38 mouse cellular contexts compared by ENCODE assay signal in the genomic region with DNA sequence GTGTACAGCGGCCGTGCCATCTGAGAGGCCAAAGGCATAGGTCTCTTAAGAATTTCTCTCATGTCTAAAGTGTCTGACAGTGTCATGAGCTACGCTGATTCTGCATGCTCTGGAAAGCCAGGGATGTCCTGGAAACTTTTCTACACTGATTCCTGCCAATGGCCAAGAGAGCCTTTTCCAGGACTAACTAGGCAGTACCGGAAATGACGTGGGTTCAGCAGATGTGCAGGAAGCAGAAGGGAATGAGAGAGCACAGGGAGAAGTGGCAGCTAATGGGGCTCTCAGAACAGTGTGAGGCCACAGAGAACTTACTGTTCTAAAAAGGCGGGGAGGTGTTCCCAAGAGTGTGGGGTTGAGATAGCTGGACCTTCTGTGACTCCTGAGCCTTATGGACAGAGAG. TPM values are rescaled to one million over a fixed set of nuclear protein-coding genes. Genes with fewer than 3 reads are reported as not detected.
A peak's percentile ranks its signal among the peaks of the same experiment; 100 is the strongest.
DNase-seq lines count a peak whose midpoint lies in the region; ATAC-seq lines count a peak whose summit lies in the region.
"Had no signal": no experiment of that assay in that cellular context is flagged by ENCODE, and none has a peak within 500 bp of the region (broad histone marks: within the 10 kb centered on the region; RNA-seq: fewer than 3 reads in every experiment).

No protein-coding gene starts in this region.

- H3K9ac ChIP-seq in kidney, embryonic 14.5 days (ENCODE audit: low read depth, low read length), result no peak overlapping the region
- H3K9ac ChIP-seq: forebrain, embryonic 13.5 days; hindbrain, embryonic 14.5 days; limb, embryonic 12.5 days; liver, embryonic 15.5 days; lung, embryonic 15.5 days had no signal

- H3K4me2 ChIP-seq in kidney, embryonic 14.5 days (replicated peaks; ENCODE audit: low read depth, low read length), result no peak overlapping the region
- H3K4me2 ChIP-seq: forebrain, embryonic 13.5 days; hindbrain, embryonic 14.5 days; limb, embryonic 12.5 days; liver, embryonic 15.5 days; lung, embryonic 15.5 days; midbrain, embryonic 11.5 days had no signal

- H3K27ac ChIP-seq in heart, embryonic 10.5 days, result no peak overlapping the region
- no peak overlapping the region for H3K27ac ChIP-seq in kidney, embryonic 14.5 days (ENCODE audit: low read depth, low read length)
- H3K27ac ChIP-seq: forebrain, embryonic 13.5 days; hindbrain, embryonic 14.5 days; limb, embryonic 12.5 days; liver, embryonic 15.5 days; lung, embryonic 15.5 days; stomach, postnatal 0 days had no signal

- H3K9me3 ChIP-seq in heart, embryonic 10.5 days, result no peaks in the 10 kb centered on the region
- H3K9me3 ChIP-seq in kidney, embryonic 14.5 days (ENCODE audit: control insufficient read depth, low read length), result no peaks in the 10 kb centered on the region
- H3K9me3 ChIP-seq: forebrain, embryonic 13.5 days; limb, embryonic 12.5 days; liver, embryonic 15.5 days; lung, embryonic 15.5 days had no signal

- no peak overlapping the region for H3K4me3 ChIP-seq in heart, embryonic 10.5 days
- H3K4me3 ChIP-seq in kidney, embryonic 14.5 days (ENCODE audit: low read length), result no peak overlapping the region
- H3K4me3 ChIP-seq: forebrain, embryonic 13.5 days; limb, embryonic 12.5 days; liver, embryonic 15.5 days; lung, embryonic 15.5 days had no signal

- peaks cover 8% of the 10 kb centered on the region; the same call in 1 of the 2 replicates for H3K36me3 ChIP-seq in heart, embryonic 10.5 days
- H3K36me3 ChIP-seq in kidney, embryonic 14.5 days (ENCODE audit: control insufficient read depth, insufficient read depth, low read length), result no peaks in the 10 kb centered on the region
- H3K36me3 ChIP-seq: limb, embryonic 12.5 days; liver, embryonic 15.5 days; lung, embryonic 15.5 days had no signal

- H3K4me1 ChIP-seq in heart, embryonic 10.5 days, result peaks cover 11% of the 10 kb centered on the region
- no peaks in the 10 kb centered on the region for H3K4me1 ChIP-seq in kidney, embryonic 14.5 days (ENCODE audit: control insufficient read depth, insufficient read depth, low read length)
- H3K4me1 ChIP-seq: limb, embryonic 12.5 days; liver, embryonic 15.5 days; lung, embryonic 15.5 days had no signal

- no peak for ATAC-seq in kidney, embryonic 14.5 days (ENCODE audit: low FRiP score, low TSS enrichment)
- ATAC-seq: activated CD4-positive, CD25-positive, alpha-beta regulatory T cell, adult 4 months; forebrain, embryonic 13.5 days; intestine, postnatal 0 days; midbrain, embryonic 16.5 days had no signal

- 81% methylated on average over 6 of the region's 6 CpGs for WGBS in heart, embryonic 10.5 days
- 91% methylated on average over 6 of the region's 6 CpGs for WGBS in kidney, embryonic 14.5 days

- peak; percentile 2 for DNase-seq in adrenal gland, postnatal 10 days
- no peak for DNase-seq in adrenal gland, adult 8-10 months
- DNase-seq in heart, adult 18-20 months, result peak; percentile 65 to 75
- no peak for DNase-seq in heart, embryonic 10.5 days (ENCODE audit: low spot score)
- DNase-seq in lung, postnatal 25 days (ENCODE audit: low spot score), result peak; percentile 12
- DNase-seq in lung, postnatal 4 days, result no peak
- DNase-seq in kidney, postnatal 25 days, result no peak
- DNase-seq: adrenal gland, adult 2 months; cerebellum, adult 11 months; cerebellum, adult 9-10 months; cerebellum, postnatal 36 days; kidney, postnatal 14 days; thymus, adult 18-20 months; thymus, postnatal 36 days had no signal

- no peaks in the 10 kb centered on the region for H3K27me3 ChIP-seq in heart, embryonic 10.5 days (ENCODE audit: insufficient read depth, poor library complexity, severe bottlenecking)
- H3K27me3 ChIP-seq in kidney, embryonic 14.5 days (ENCODE audit: control insufficient read depth, insufficient read depth, low read length), result no peaks in the 10 kb centered on the region
- H3K27me3 ChIP-seq: CH12.LX; forebrain, embryonic 13.5 days; limb, embryonic 12.5 days; liver, embryonic 15.5 days; lung, embryonic 15.5 days had no signal

RNA-seq across cellular contexts. Expression of a gene that starts 11.9 kb away (rescaled TPM):
- 10 to 100 TPM; 26.5 to 32.3 TPM for total RNA-seq in adrenal gland, postnatal 10 days (2021)
- 10 to 100 TPM; 32.7 to 37.0 (median 35.8) TPM for total RNA-seq in adrenal gland, adult 8-10 months (2022)
- 10 to 100 TPM in 1 of 2 experiments, 1 to 10 TPM in 1; 9.8 to 10.1 TPM for total RNA-seq in heart, adult 18-20 months (2021)
- polyA plus RNA-seq in heart, embryonic 10.5 days (2016; fragmentation: Nextera tagmentation; extraction: Ambion mirVana), result 30.1 and 33.2 TPM in 2 replicates
- 39.5 and 53.1 TPM in 2 replicates for polyA plus RNA-seq in kidney, embryonic 14.5 days (2014; fragmentation: Nextera tagmentation; extraction: Ambion mirVana)

RNA-seq across cellular contexts. Expression of a gene that starts 15.2 kb away (rescaled TPM):
- total RNA-seq in adrenal gland, postnatal 10 days (2021), result under 1 TPM; 0.24 to 0.30 TPM
- total RNA-seq in adrenal gland, adult 8-10 months (2022), result 1 to 10 TPM in 2 of 4 experiments, under 1 TPM in 2; 0.12 to 1.1 (median 0.76) TPM
- total RNA-seq in heart, adult 18-20 months (2021), result not detected
- polyA plus RNA-seq in heart, embryonic 10.5 days (2016; fragmentation: Nextera tagmentation; extraction: Ambion mirVana), result 0.09 and 0.12 TPM in 2 replicates
- polyA plus RNA-seq in kidney, embryonic 14.5 days (2014; fragmentation: Nextera tagmentation; extraction: Ambion mirVana), result not detected in 2 replicates
- total RNA-seq: CH12.LX; granulocyte monocyte progenitor cell, adult 5-6 weeks; hematopoietic stem cell, adult 5-6 weeks; layer of hippocampus, adult 18-20 months; layer of hippocampus, postnatal 10 days; left cerebral cortex, adult 18-20 months; left cerebral cortex, postnatal 14 days; megakaryocyte progenitor cell, adult 5-6 weeks; neutrophil, adult 5-6 weeks had no signal
- polyA plus RNA-seq: activated CD4-positive, CD25-positive, alpha-beta regulatory T cell, adult 4 months; C2C12; embryonic facial prominence, embryonic 11.5 days; intestine, postnatal 0 days; limb, embryonic 12.5 days; lung, embryonic 15.5 days; midbrain, embryonic 11.5 days; midbrain, embryonic 16.5 days; neural tube, embryonic 11.5 days; spleen, adult 2 months; stomach, postnatal 0 days had no signal

RNA-seq across cellular contexts. Expression of a gene that starts 24.5 kb away (rescaled TPM):
- 100 to 1,000 TPM; 303 to 400 TPM for total RNA-seq in adrenal gland, postnatal 10 days (2021)
- 100 to 1,000 TPM in 1 of 4 experiments, 10 to 100 TPM in 3; 34.9 to 107 (median 92.5) TPM for total RNA-seq in adrenal gland, adult 8-10 months (2022)
- 100 to 1,000 TPM; 496 to 511 TPM for total RNA-seq in heart, adult 18-20 months (2021)
- polyA plus RNA-seq in heart, embryonic 10.5 days (2016; fragmentation: Nextera tagmentation; extraction: Ambion mirVana), result 8.7 and 22.5 TPM in 2 replicates
- polyA plus RNA-seq in kidney, embryonic 14.5 days (2014; fragmentation: Nextera tagmentation; extraction: Ambion mirVana), result 0.66 and 0.96 TPM in 2 replicates
- total RNA-seq: granulocyte monocyte progenitor cell, adult 5-6 weeks; hematopoietic stem cell, adult 5-6 weeks; megakaryocyte progenitor cell, adult 5-6 weeks; neutrophil, adult 5-6 weeks had no signal

RNA-seq across cellular contexts. Expression of a gene that starts 53.7 kb away (rescaled TPM):
- total RNA-seq in adrenal gland, postnatal 10 days (2021), result 100 to 1,000 TPM in 1 of 2 experiments, 10 to 100 TPM in 1; 63.5 to 189 TPM
- total RNA-seq in adrenal gland, adult 8-10 months (2022), result under 1 TPM in 3 of 4 experiments, not detected in 1; 0.21 to 0.30 (median 0.29) TPM
- total RNA-seq in heart, adult 18-20 months (2021), result 1 to 10 TPM; 2.2 to 2.7 TPM
- 225 and 307 TPM in 2 replicates for polyA plus RNA-seq in heart, embryonic 10.5 days (2016; fragmentation: Nextera tagmentation; extraction: Ambion mirVana)
- 2.8 and 3.5 TPM in 2 replicates for polyA plus RNA-seq in kidney, embryonic 14.5 days (2014; fragmentation: Nextera tagmentation; extraction: Ambion mirVana)
- total RNA-seq: granulocyte monocyte progenitor cell, adult 5-6 weeks; hematopoietic stem cell, adult 5-6 weeks; megakaryocyte progenitor cell, adult 5-6 weeks; neutrophil, adult 5-6 weeks had no signal
- polyA plus RNA-seq: activated CD4-positive, CD25-positive, alpha-beta regulatory T cell, adult 4 months had no signal

RNA-seq across cellular contexts. Expression of a gene that starts 55.7 kb away (rescaled TPM):
- total RNA-seq in adrenal gland, postnatal 10 days (2021), result under 1 TPM in 1 of 2 experiments, not detected in 1; 0.12 TPM
- under 1 TPM; 0.10 to 0.95 (median 0.48) TPM for total RNA-seq in adrenal gland, adult 8-10 months (2022)
- total RNA-seq in heart, adult 18-20 months (2021), result not detected
- polyA plus RNA-seq in heart, embryonic 10.5 days (2016; fragmentation: Nextera tagmentation; extraction: Ambion mirVana), result not detected in 2 replicates
- polyA plus RNA-seq in kidney, embryonic 14.5 days (2014; fragmentation: Nextera tagmentation; extraction: Ambion mirVana), result 0.20 TPM in 1 of 2 replicates, not detected in the other
- total RNA-seq: granulocyte monocyte progenitor cell, adult 5-6 weeks; hematopoietic stem cell, adult 5-6 weeks; megakaryocyte progenitor cell, adult 5-6 weeks; neutrophil, adult 5-6 weeks had no signal
- polyA plus RNA-seq: limb, embryonic 12.5 days; liver, embryonic 15.5 days had no signal

Comparison
In these comparisons a context has a peak if more than half of its experiments do, and no peak if none do; other contexts are left out.
1. DNase-seq: peak in adrenal gland, postnatal 10 days (single experiment), heart, adult 18-20 months (2 of 2) and lung, postnatal 25 days (single experiment); none in adrenal gland, adult 8-10 months (single experiment), heart, embryonic 10.5 days (single experiment), lung, postnatal 4 days (0 of 2) and kidney, postnatal 25 days (0 of 2).